Mouse (Mus musculus): ENCODE results near the gene Col11a1. TPM values are rescaled to one million over a fixed set of nuclear protein-coding genes. Genes with fewer than 3 reads are reported as not detected.

Gene Col11a1
- total RNA-seq (2014; rRNA removed) (14.8 and 24.5 TPM in 2 replicates), polyA plus RNA-seq (2015; fragmentation: Nextera tagmentation; extraction: Ambion mirVana) (2.6 and 4.2 TPM in 2 replicates)

- no peak for TF ChIP-seq CTCF (IDR thresholded peaks at IDR 0.05; ENCODE audit: low read depth)
- WGBS = under 1% methylated on average over 19 of the region's 19 CpGs
- Histone ChIP-seq H3K4me1 (ENCODE audit: insufficient read depth) (0 out of 2 replicates have a peak, but pooled peaks cover 3% of the 10 kb centered on the region), H3K27ac (ENCODE audit: low read depth, low read length) (0 out of 2 replicates have a peak within 1 kb of the TSS, but pooled peaks have one; percentile 29), H3K4me2 (ENCODE audit: low read depth) (peak within 1 kb of the TSS; percentile 97), H3K9ac (peak within 1 kb of the TSS; percentile 57), H3K36me3 (ENCODE audit: insufficient read depth) (no peaks in the 10 kb centered on the region), H3K27me3 (ENCODE audit: insufficient read depth, low read length) (no peaks in the 10 kb centered on the region), H3K4me3 (ENCODE audit: low read depth, low read length) (peak within 1 kb of the TSS; percentile 62), H3K9me3 (ENCODE audit: low read length) (no peaks in the 10 kb centered on the region)
- ATAC-seq (peak; percentile 100), DNase-seq (peak; percentile 86)
Measured at GRCm38 (mm10) chr3:114029971-114030635, at the start of gene Col11a1. Gene Col11a1, plus strand, starts transcription at chr3:114030540.

- no peak overlapping the region for H3K9ac ChIP-seq
- no peaks in the 10 kb centered on the region for H3K4me1 ChIP-seq (ENCODE audit: insufficient read depth)
- no peak overlapping the region for H3K27ac ChIP-seq (ENCODE audit: low read depth, low read length)
- ATAC-seq (no peak), DNase-seq (no peak)
- no peak for TF ChIP-seq CTCF (IDR thresholded peaks at IDR 0.05; ENCODE audit: low read depth)
- 83% methylated on average over 6 of the region's 6 CpGs for WGBS
- no peaks in the 10 kb centered on the region for H3K36me3 ChIP-seq (ENCODE audit: insufficient read depth)
- no peaks in the 10 kb centered on the region for H3K9me3 ChIP-seq (ENCODE audit: low read length)
- no peak overlapping the region for H3K4me2 ChIP-seq (ENCODE audit: low read depth)
- no peaks in the 10 kb centered on the region for H3K27me3 ChIP-seq (ENCODE audit: insufficient read depth, low read length)
- no peak overlapping the region for H3K4me3 ChIP-seq (ENCODE audit: low read depth, low read length)
Measured at GRCm38 (mm10) chr3:113990936-113991335, 39.4 kb upstream of the Col11a1 start.

GRCm38 (mm10) chr3:114030886-114031285 lies 546 bp downstream of the Col11a1 start:
- H3K9me3 ChIP-seq (ENCODE audit: low read length) = no peaks in the 10 kb centered on the region
- H3K27ac ChIP-seq (ENCODE audit: low read depth, low read length) = no peak overlapping the region
- WGBS = under 1% methylated on average over 9 of the region's 9 CpGs
- peak overlapping the region; percentile 62 for H3K4me3 ChIP-seq (ENCODE audit: low read depth, low read length)
- ATAC-seq (no peak), DNase-seq (no peak)
- H3K27me3 ChIP-seq (ENCODE audit: insufficient read depth, low read length) = no peaks in the 10 kb centered on the region
- H3K4me1 ChIP-seq (ENCODE audit: insufficient read depth) = 0 out of 2 replicates have a peak, but pooled peaks cover 3% of the 10 kb centered on the region
- H3K4me2 ChIP-seq (ENCODE audit: low read depth) = peak overlapping the region; percentile 97
- H3K36me3 ChIP-seq (ENCODE audit: insufficient read depth) = no peaks in the 10 kb centered on the region
- no peak for TF ChIP-seq CTCF (IDR thresholded peaks at IDR 0.05; ENCODE audit: low read depth)
- H3K9ac ChIP-seq = peak overlapping the region; percentile 57

GRCm38 (mm10) chr3:114031351-114032213 lies 1.2 kb downstream of the Col11a1 start:
- no peaks in the 10 kb centered on the region for H3K36me3 ChIP-seq (ENCODE audit: insufficient read depth)
- no peak overlapping the region for H3K27ac ChIP-seq (ENCODE audit: low read depth, low read length)
- DNase-seq (peak; percentile 17), ATAC-seq (peak; percentile 24)
- H3K4me2 ChIP-seq (ENCODE audit: low read depth) = peak overlapping the region; percentile 97
- no peaks in the 10 kb centered on the region for H3K27me3 ChIP-seq (ENCODE audit: insufficient read depth, low read length)
- H3K4me1 ChIP-seq (ENCODE audit: insufficient read depth) = 0 out of 2 replicates have a peak, but pooled peaks cover 3% of the 10 kb centered on the region
- TF ChIP-seq CTCF (IDR thresholded peaks at IDR 0.05; ENCODE audit: low read depth) = no peak
- H3K4me3 ChIP-seq (ENCODE audit: low read depth, low read length) = peak overlapping the region; percentile 62
- no peaks in the 10 kb centered on the region for H3K9me3 ChIP-seq (ENCODE audit: low read length)
- peak overlapping the region; percentile 57 for H3K9ac ChIP-seq
- under 1% methylated on average over 21 of the region's 21 CpGs for WGBS

- DNase-seq (peak; percentile 58), ATAC-seq (0 out of 2 replicates have a peak, but pooled peaks have one; percentile 17)
- no peaks in the 10 kb centered on the region for H3K27me3 ChIP-seq (ENCODE audit: insufficient read depth, low read length)
- peak overlapping the region; percentile 62 for H3K4me3 ChIP-seq (ENCODE audit: low read depth, low read length)
- no peak overlapping the region for H3K27ac ChIP-seq (ENCODE audit: low read depth, low read length)
- H3K9me3 ChIP-seq (ENCODE audit: low read length) = no peaks in the 10 kb centered on the region
- peak overlapping the region; percentile 57 for H3K9ac ChIP-seq
- H3K36me3 ChIP-seq (ENCODE audit: insufficient read depth) = no peaks in the 10 kb centered on the region
- 4% methylated on average over 4 of the region's 4 CpGs for WGBS
- H3K4me2 ChIP-seq (ENCODE audit: low read depth) = peak overlapping the region; percentile 97
- 0 out of 2 replicates have a peak, but pooled peaks cover 3% of the 10 kb centered on the region for H3K4me1 ChIP-seq (ENCODE audit: insufficient read depth)
- TF ChIP-seq CTCF (IDR thresholded peaks at IDR 0.05; ENCODE audit: low read depth) = peak; percentile 71
Measured at GRCm38 (mm10) chr3:114032333-114032732, 2.0 kb downstream of the Col11a1 start.

- no peak overlapping the region for H3K4me2 ChIP-seq (ENCODE audit: low read depth)
- no peak overlapping the region for H3K4me3 ChIP-seq (ENCODE audit: low read depth, low read length)
- H3K9me3 ChIP-seq (ENCODE audit: low read length) = no peaks in the 10 kb centered on the region
- H3K4me1 ChIP-seq (ENCODE audit: insufficient read depth) = no peaks in the 10 kb centered on the region
- no peaks in the 10 kb centered on the region for H3K36me3 ChIP-seq (ENCODE audit: insufficient read depth)
- ATAC-seq (no peak), DNase-seq (no peak)
- no peak for TF ChIP-seq CTCF (IDR thresholded peaks at IDR 0.05; ENCODE audit: low read depth)
- no peak overlapping the region for H3K9ac ChIP-seq
- no peaks in the 10 kb centered on the region for H3K27me3 ChIP-seq (ENCODE audit: insufficient read depth, low read length)
- no peak overlapping the region for H3K27ac ChIP-seq (ENCODE audit: low read depth, low read length)
Measured at GRCm38 (mm10) chr3:114052406-114052805, 22.1 kb downstream of the Col11a1 start.
